Comparison of ENCODE assay signal across 8 mouse cellular contexts in the genomic region with DNA sequence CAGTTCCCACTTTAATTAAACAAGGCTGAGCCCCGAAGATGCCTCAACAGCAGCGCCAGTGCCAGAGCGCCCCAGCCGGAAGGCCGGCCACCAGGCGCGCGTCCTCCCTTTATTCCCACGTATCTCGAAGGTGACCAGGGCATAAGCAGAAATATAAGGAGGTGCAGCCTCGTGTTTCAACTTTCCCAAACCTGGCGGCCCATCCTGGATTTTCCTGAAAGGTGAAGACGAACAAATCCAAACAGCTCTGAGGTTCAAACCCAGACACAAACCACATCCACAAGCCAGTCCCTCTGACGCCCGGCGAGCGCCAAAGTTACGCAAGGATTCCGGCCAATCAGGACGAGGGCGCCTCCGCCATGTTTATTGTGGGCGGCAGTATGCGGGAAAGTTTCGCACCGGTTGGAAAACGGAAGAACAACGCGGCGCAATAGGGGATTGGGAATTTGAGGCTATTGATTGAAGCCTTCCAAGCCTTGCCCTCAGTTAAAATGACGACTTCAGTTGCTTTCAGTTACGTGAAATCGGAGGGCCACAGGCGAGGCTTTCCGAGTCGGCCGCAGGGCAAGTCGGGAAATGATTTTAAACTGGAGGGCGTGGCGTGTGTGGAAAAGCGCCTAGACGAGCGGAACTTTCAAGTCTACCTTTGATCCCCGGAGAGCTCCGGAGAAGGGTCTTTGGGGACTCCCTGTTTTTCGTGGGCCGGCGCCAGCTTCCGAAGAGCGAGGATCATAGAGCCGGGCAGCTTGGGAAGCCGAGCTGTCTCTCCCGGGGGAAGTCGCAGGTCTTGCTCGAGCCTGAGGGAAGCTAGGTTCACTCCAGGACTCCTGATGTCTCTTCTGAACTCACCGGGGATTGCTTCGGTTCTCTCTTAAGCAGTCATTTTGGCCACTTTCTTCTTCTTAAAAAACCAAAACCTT. TPM values are rescaled to one million over a fixed set of nuclear protein-coding genes. Genes with fewer than 3 reads are reported as not detected.
DNase-seq lines count a peak whose midpoint lies in the region; ATAC-seq lines count a peak whose summit lies in the region.

A gene (minus strand): TSS at position 307 of the 920 bp plus-strand sequence.
A gene (plus strand): TSS at position 362 of the 920 bp plus-strand sequence.

- DNase-seq in R1 (ENCODE audit: low read depth, low spot score) = peak; percentile 99
- DNase-seq in cerebellum, postnatal 25 days = peak; percentile 96 to 97
- DNase-seq in frontal cortex, postnatal 25 days (ENCODE audit: low spot score in 2 of 2) = peak; percentile 93 to 96
- peak; percentile 98 for DNase-seq in hindbrain, embryonic 14.5 days (ENCODE audit: low spot score)
- DNase-seq in layer of hippocampus, postnatal 36 days = peak; percentile 97
- DNase-seq in lung, postnatal 36 days = peak; percentile 98
- DNase-seq in retina, postnatal 1 day = peak; percentile 99
- DNase-seq in urinary bladder, adult 18-20 months (ENCODE audit: low spot score in 2 of 2) = peak; percentile 92 to 97

- no peaks in the 10 kb centered on the region for H3K27me3 ChIP-seq in hindbrain, embryonic 14.5 days (ENCODE audit: control insufficient read depth, insufficient read depth, low read length)

- H3K9ac ChIP-seq in hindbrain, embryonic 14.5 days = peak within 1 kb of the TSS; percentile 69

- peak; percentile 98 for ATAC-seq in hindbrain, embryonic 14.5 days (ENCODE audit: low FRiP score)

- peak within 1 kb of the TSS; percentile 77 for H3K27ac ChIP-seq in hindbrain, embryonic 14.5 days

- peak within 1 kb of the TSS; percentile 73 for H3K4me2 ChIP-seq in hindbrain, embryonic 14.5 days (replicated peaks)

- H3K4me3 ChIP-seq in hindbrain, embryonic 14.5 days (replicated peaks; ENCODE audit: low read length) = peak within 1 kb of the TSS; percentile 59

- H3K4me1 ChIP-seq in hindbrain, embryonic 14.5 days (replicated peaks; ENCODE audit: control insufficient read depth, insufficient read depth, low read length) = peaks cover 25% of the 10 kb centered on the region

- under 1% methylated on average over 57 of the region's 57 CpGs for WGBS in hindbrain, embryonic 14.5 days

- H3K9me3 ChIP-seq in hindbrain, embryonic 14.5 days (ENCODE audit: control insufficient read depth, low read length) = no peaks in the 10 kb centered on the region

- no peaks in the 10 kb centered on the region for H3K36me3 ChIP-seq in hindbrain, embryonic 14.5 days (replicated peaks; ENCODE audit: control insufficient read depth, insufficient read depth)

RNA-seq across cellular contexts. Expression of the first gene that starts in this region (rescaled TPM):
- polyA plus RNA-seq in hindbrain, embryonic 14.5 days (2014; fragmentation: Nextera tagmentation; extraction: Ambion mirVana) = 28.3 and 30.8 TPM in 2 replicates
- total RNA-seq in layer of hippocampus, postnatal 36 days (2021) = 10 to 100 TPM; 22.6 to 24.0 TPM

RNA-seq across cellular contexts. Expression of the second gene that starts in this region (rescaled TPM):
- polyA plus RNA-seq in hindbrain, embryonic 14.5 days (2014; fragmentation: Nextera tagmentation; extraction: Ambion mirVana) = 9.4 and 10.8 TPM in 2 replicates
- total RNA-seq in layer of hippocampus, postnatal 36 days (2021) = 1 to 10 TPM; 1.1 to 2.3 TPM

Comparison
In these comparisons a context has a peak if more than half of its experiments do, and no peak if none do; other contexts are left out.
1. Peak in every context shown above with its lines: DNase-seq, ATAC-seq, H3K4me3 ChIP-seq and H3K27ac ChIP-seq.